Mouse (Mus musculus) lung, adult 2 months (tissue): ENCODE measurements around the gene Gm49368. TPM values are rescaled to one million over a fixed set of nuclear protein-coding genes. Genes with fewer than 3 reads are reported as not detected.

ENCODE experiments used
- DNase-seq: peaks from one replicate; pipeline ENCODE4 v3.0.0; 2022
- H3K4me1 ChIP-seq: fragments of 200-500 bp; 2 replicates; pipeline ENCODE4 v1.6.1; 2011; ENCODE audit warnings: low read length; ENCODE audit not compliant: control insufficient read depth, insufficient read depth
- H3K4me3 ChIP-seq: fragments of 200-500 bp; replicated peaks from 2 replicates; pipeline ENCODE3; 2011; ENCODE audit warnings: low read depth, mild to moderate bottlenecking, control low read depth, low read length; ENCODE audit errors: extremely low read depth
- CTCF ChIP-seq: fragments of 200-500 bp; IDR thresholded peaks from 2 replicates; pipeline ENCODE4 v1.5.1; 2011; ENCODE audit warnings: mild to moderate bottlenecking, low read length, control low read depth; ENCODE audit not compliant: insufficient read depth
- POLR2A ChIP-seq: fragments of 200-500 bp; IDR thresholded peaks from 2 replicates; pipeline ENCODE4 v1.6.1; 2011; ENCODE audit warnings: low read depth, mild to moderate bottlenecking, control low read depth, low read length, borderline replicate concordance; ENCODE audit errors: extremely low read depth
- whole genome bisulfite sequencing: fragments of 180-500 bp; shearing (Covaris S2); methylation state at CpG from one replicate; pipeline ENCODE4 v1.1.7; 2018; 5-methylcytosine and 5-hydroxymethylcytosine counted together
- polyA plus RNA-seq: library from polyadenylated mRNA; depleted of rRNA; stranded (reverse); fragments of >200 nt; gene quantifications from 2 replicates; pipeline ENCODE4 v1.2.3, GENCODE M21; 2012

The Gm49368 gene
- polyA plus RNA-seq, 1 experiment: 0.07 TPM

- Histone ChIP-seq H3K4me3 (no peak overlapping the region), H3K4me1 (no peaks in the 10 kb centered on the region)
- TF ChIP-seq CTCF (no peak), POLR2A (no peak)
- no peak for DNase-seq
- WGBS: 55% methylated on average over 4 of the region's 4 CpGs
Measured at GRCm38 (mm10) chr7:128071816-128072215, 9.3 kb downstream of the Gm49368 start.

- Histone ChIP-seq H3K4me3 (no peak overlapping the region), H3K4me1 (no peaks in the 10 kb centered on the region)
- TF ChIP-seq CTCF (no peak), POLR2A (no peak)
- 77% methylated on average over 8 of the region's 8 CpGs for WGBS
- DNase-seq: no peak
Measured at GRCm38 (mm10) chr7:128080012-128080411, 17.5 kb downstream of the Gm49368 start.

- H3K4me3 ChIP-seq: no peak overlapping the region
- no peaks in the 10 kb centered on the region for H3K4me1 ChIP-seq
- TF ChIP-seq POLR2A: no peak
- no peak for TF ChIP-seq CTCF
- no peak for DNase-seq
- 57% methylated on average over 7 of the region's 7 CpGs for WGBS
Measured at GRCm38 (mm10) chr7:128089141-128089540, 26.7 kb downstream of the Gm49368 start.

GRCm38 (mm10) chr7:128098135-128098534, 35.7 kb downstream of the Gm49368 start:
- H3K4me3 ChIP-seq: no peak overlapping the region
- no peak for DNase-seq
- TF ChIP-seq CTCF: no peak
- no peak for TF ChIP-seq POLR2A
- WGBS: 72% methylated on average over 1 of the region's 1 CpGs
- no peaks in the 10 kb centered on the region for H3K4me1 ChIP-seq

- no peak overlapping the region for H3K4me3 ChIP-seq
- DNase-seq: no peak
- WGBS: 67% methylated on average over 2 of the region's 2 CpGs
- H3K4me1 ChIP-seq: no peaks in the 10 kb centered on the region
- no peak for TF ChIP-seq POLR2A
- TF ChIP-seq CTCF: no peak
Measured at GRCm38 (mm10) chr7:128100742-128101357, 38.4 kb downstream of the Gm49368 start.

- no peak for DNase-seq
Measured at GRCm38 (mm10) chr7:128105246-128105645, 42.8 kb downstream of the Gm49368 start.

GRCm38 (mm10) chr7:128107462-128107861, 45.0 kb downstream of the Gm49368 start:
- DNase-seq: no peak
- Histone ChIP-seq H3K4me1 (no peaks in the 10 kb centered on the region), H3K4me3 (no peak overlapping the region)
- TF ChIP-seq CTCF (no peak), POLR2A (no peak)
- WGBS: 89% methylated on average over 7 of the region's 7 CpGs

More at GRCm38 (mm10) chr7:128105246-128105645, 42.8 kb downstream of the Gm49368 start:
- Histone ChIP-seq H3K4me1 (no peaks in the 10 kb centered on the region), H3K4me3 (no peak overlapping the region)
- TF ChIP-seq POLR2A: no peak
- 0 out of 2 replicates have a peak, but pooled peaks have one; percentile 9 for TF ChIP-seq CTCF
- WGBS: 53% methylated on average over 4 of the region's 4 CpGs

- DNase-seq: no peak
- Histone ChIP-seq H3K4me3 (no peak overlapping the region), H3K4me1 (no peaks in the 10 kb centered on the region)
- 36% methylated on average over 2 of the region's 2 CpGs for WGBS
- TF ChIP-seq CTCF (no peak), POLR2A (no peak)
Measured at GRCm38 (mm10) chr7:128110314-128110713, 47.8 kb downstream of the Gm49368 start.

GRCm38 (mm10) chr7:128112131-128112530, 49.6 kb downstream of the Gm49368 start:
- DNase-seq: no peak
- 90% methylated on average over 11 of the region's 11 CpGs for WGBS
- TF ChIP-seq CTCF (no peak), POLR2A (no peak)

GRCm38 (mm10) chr7:128114371-128115105, 52.1 kb downstream of the Gm49368 start:
- Histone ChIP-seq H3K4me3 (no peak overlapping the region), H3K4me1 (no peaks in the 10 kb centered on the region)
- TF ChIP-seq POLR2A (no peak), CTCF (no peak)
- 94% methylated on average over 11 of the region's 11 CpGs for WGBS
- no peak for DNase-seq

More at GRCm38 (mm10) chr7:128112131-128112530, 49.6 kb downstream of the Gm49368 start:
- H3K4me3 ChIP-seq: no peak overlapping the region
- no peaks in the 10 kb centered on the region for H3K4me1 ChIP-seq
